Mouse (Mus musculus) forebrain, embryonic 14.5 days (tissue): Measurements from ENCODE around the gene Zmynd15. TPM values are rescaled to one million over a fixed set of nuclear protein-coding genes. Genes with fewer than 3 reads are reported as not detected.
"Not testable (repeated sequence)": the region's sequence is repeated elsewhere in the genome, so short reads cannot be mapped to it uniquely, and the experiment has no call there.

Experiments used
- ATAC-seq: fragments of 200-750 bp; cut with Nextera tagmentation; 2 replicates; pipeline ENCODE4 v1.8.0; 2017; ENCODE audit warnings: mild to moderate bottlenecking, moderate library complexity
- DNase-seq: peaks from one replicate; pipeline ENCODE4 v3.0.0-alpha.2; 2015; ENCODE audit warnings: low spot score
- H3K27ac ChIP-seq: fragments of 300-500 bp; sonication (generic); 2 replicates; pipeline ENCODE4 v1.5.1; 2014; ENCODE audit warnings: low read depth, mild to moderate bottlenecking, control low read depth, low read length, moderate library complexity
- H3K27me3 ChIP-seq: fragments of 300-500 bp; sonication (generic); replicated peaks from 2 replicates; pipeline ENCODE4 v1.6.1; 2014; ENCODE audit warnings: low read length, control low read depth, mixed read lengths; ENCODE audit not compliant: control insufficient read depth, insufficient read depth
- H3K36me3 ChIP-seq: fragments of 300-500 bp; sonication (generic); 2 replicates; pipeline ENCODE4 v1.6.1; 2014; ENCODE audit warnings: low read length, control low read depth; ENCODE audit not compliant: control insufficient read depth, insufficient read depth
- H3K4me1 ChIP-seq: fragments of 300-500 bp; sonication (generic); 2 replicates; pipeline ENCODE4 v1.6.1; 2014; ENCODE audit warnings: antibody characterized with exemption, low read length, control low read depth; ENCODE audit not compliant: control insufficient read depth, insufficient read depth
- H3K4me2 ChIP-seq: fragments of 300-500 bp; sonication (generic); 2 replicates; pipeline ENCODE4 v1.6.1; 2014; ENCODE audit warnings: mild to moderate bottlenecking, control low read depth, low read length
- H3K4me3 ChIP-seq: fragments of 300-500 bp; sonication (generic); 2 replicates; pipeline ENCODE4 v1.5.1; 2014; ENCODE audit warnings: low read depth, low read length, control low read depth
- H3K9ac ChIP-seq: fragments of 300-500 bp; sonication (generic); 2 replicates; pipeline ENCODE4 v1.6.1; 2014; ENCODE audit warnings: mild to moderate bottlenecking, low read length, control low read depth, moderate library complexity
- H3K9me3 ChIP-seq: fragments of 300-500 bp; sonication (generic); replicated peaks from 2 replicates; pipeline ENCODE4 v1.6.1; 2016; ENCODE audit warnings: low read length, control low read depth, mixed read lengths; ENCODE audit not compliant: control insufficient read depth
- WGBS: fragments of 180-500 bp; shearing (Covaris S2); extraction: QIAGEN DNeasy Blood & Tissue Kit; methylation state at CpG from one replicate; pipeline ENCODE4 v1.1.7; 2014; 5-methylcytosine and 5-hydroxymethylcytosine counted together
- polyA plus RNA-seq: library from polyadenylated mRNA; unstranded; fragments of >200 nt; fragmentation: Nextera tagmentation; extraction: Ambion mirVana; gene quantifications from 2 replicates; pipeline ENCODE4 v1.2.1, GENCODE M21; 2014

Gene Zmynd15
- polyA plus RNA-seq, 1 experiment from 2014 or later: 0.19 TPM

DNA sequence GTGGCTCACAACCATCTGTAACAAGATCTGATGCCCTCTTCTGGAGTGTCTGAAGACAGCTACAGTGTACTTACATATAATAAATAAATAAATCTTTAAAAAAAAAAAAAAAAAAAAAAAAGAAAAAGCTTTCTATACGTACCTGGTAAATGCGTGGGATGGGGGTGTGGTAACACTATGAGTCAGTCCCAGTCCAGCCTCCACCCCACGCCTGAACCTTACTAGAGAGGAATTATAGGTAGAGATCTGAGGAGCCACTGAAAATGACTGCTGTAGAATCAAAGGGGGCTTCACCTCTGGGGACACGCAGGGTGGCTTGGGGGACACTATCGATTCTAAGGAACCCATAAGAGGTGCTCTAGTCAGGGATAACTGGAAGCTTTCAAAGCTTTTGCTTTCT, 14.1 kb downstream of the Zmynd15 start:
- not testable (repeated sequence) for H3K4me1 ChIP-seq, H3K27ac ChIP-seq, ATAC-seq, H3K27me3 ChIP-seq, H3K4me2 ChIP-seq, H3K9ac ChIP-seq, H3K4me3 ChIP-seq, H3K36me3 ChIP-seq, DNase-seq, H3K9me3 ChIP-seq
- 87% methylated on average over 5 of the region's 5 CpGs for WGBS

DNA sequence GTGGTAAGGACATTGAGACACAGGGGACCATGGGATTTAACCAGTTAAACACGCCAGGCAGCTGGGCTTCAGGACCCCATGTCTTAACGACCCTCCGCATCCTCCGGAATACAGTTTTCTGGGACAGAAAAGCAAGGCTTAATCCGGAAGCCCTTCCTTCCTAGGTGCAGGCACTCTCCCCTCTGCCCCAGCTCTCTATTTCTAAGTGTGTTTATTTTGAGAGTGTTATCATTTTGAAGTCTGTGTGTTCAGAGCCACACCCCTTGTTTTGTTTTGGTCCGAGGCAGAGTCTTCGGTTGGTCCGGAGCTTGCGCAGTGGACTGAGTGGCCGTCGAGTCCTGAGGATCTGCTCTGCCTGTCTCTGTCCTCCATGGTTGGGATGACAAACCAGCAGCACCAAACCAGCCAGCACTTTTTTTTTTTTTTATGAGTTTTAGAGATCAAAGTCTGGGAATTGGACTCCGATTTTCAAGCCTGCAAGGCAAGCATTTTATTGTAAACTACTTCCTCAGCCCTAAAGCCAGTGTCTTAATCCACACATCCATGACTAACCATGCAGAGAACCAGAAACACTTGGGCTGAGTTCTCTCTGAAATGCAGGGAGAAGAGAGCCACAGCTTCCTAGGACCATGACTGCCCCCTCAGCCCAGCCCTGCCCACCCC, 15.8 kb downstream of the Zmynd15 start:
- DNase-seq: no peak
- no peak overlapping the region for H3K4me3 ChIP-seq
- WGBS: 81% methylated on average over 12 of the region's 12 CpGs
- no peak for ATAC-seq
- H3K27ac ChIP-seq: no peak overlapping the region
- no peak overlapping the region for H3K9ac ChIP-seq
- no peak overlapping the region for H3K4me2 ChIP-seq
- no peaks in the 10 kb centered on the region for H3K4me1 ChIP-seq
- H3K36me3 ChIP-seq: no peaks in the 10 kb centered on the region
- no peaks in the 10 kb centered on the region for H3K9me3 ChIP-seq
- H3K27me3 ChIP-seq: no peaks in the 10 kb centered on the region

DNA sequence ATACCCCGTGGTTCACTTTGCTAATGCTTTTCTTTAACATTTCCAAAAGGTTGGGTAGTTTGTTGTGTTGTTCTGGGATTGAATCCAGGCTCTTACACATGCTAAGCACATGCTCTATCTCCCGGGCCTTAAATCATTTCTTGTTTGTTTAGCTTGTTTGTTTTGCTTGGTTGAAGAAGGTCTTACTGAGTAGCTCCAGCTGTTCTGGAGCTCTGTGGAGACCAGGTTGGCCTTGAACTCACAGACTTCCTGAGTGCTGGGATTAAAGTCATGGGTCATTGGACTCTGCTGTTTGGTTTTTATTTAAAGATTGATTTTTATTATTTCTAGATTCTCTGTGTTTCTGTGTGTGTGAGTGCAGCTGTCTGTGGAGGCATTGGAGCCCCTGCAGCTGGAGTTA, 26.3 kb downstream of the Zmynd15 start:
- H3K4me2 ChIP-seq: no peak overlapping the region
- H3K9ac ChIP-seq: no peak overlapping the region
- DNase-seq: no peak
- no peak for ATAC-seq
- H3K27ac ChIP-seq: no peak overlapping the region
- H3K4me1 ChIP-seq: no peaks in the 10 kb centered on the region
- no peaks in the 10 kb centered on the region for H3K27me3 ChIP-seq
- no peaks in the 10 kb centered on the region for H3K36me3 ChIP-seq
- H3K4me3 ChIP-seq: no peak overlapping the region
- 53% methylated on average over 2 of the region's 2 CpGs for WGBS
- H3K9me3 ChIP-seq: no peaks in the 10 kb centered on the region

DNA sequence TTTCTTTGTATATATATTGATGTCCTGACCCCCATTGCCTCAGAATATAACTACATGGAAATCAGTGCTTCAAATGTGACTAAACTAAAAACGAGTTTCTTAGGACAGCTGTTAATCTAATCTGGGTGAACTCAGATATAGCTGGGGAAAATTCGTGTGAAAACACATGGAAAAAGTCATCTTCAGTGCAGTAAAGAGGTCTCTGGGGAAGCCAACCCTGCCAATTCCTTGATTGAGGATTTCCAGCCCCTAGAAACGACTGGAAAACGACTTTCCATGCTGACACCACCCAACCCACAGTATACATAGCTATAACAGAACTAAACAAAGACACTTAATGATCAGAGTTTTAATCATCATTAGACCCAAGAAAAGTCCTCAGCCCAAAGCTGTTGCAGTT, 28.6 kb downstream of the Zmynd15 start:
- no peak for ATAC-seq
- no peak for DNase-seq
- Histone ChIP-seq H3K9me3 (no peaks in the 10 kb centered on the region), H3K27ac (no peak overlapping the region), H3K9ac (no peak overlapping the region), H3K36me3 (no peaks in the 10 kb centered on the region), H3K4me2 (no peak overlapping the region), H3K27me3 (no peaks in the 10 kb centered on the region), H3K4me3 (no peak overlapping the region), H3K4me1 (no peaks in the 10 kb centered on the region)
- WGBS: 51% methylated on average over 4 of the region's 4 CpGs

DNA sequence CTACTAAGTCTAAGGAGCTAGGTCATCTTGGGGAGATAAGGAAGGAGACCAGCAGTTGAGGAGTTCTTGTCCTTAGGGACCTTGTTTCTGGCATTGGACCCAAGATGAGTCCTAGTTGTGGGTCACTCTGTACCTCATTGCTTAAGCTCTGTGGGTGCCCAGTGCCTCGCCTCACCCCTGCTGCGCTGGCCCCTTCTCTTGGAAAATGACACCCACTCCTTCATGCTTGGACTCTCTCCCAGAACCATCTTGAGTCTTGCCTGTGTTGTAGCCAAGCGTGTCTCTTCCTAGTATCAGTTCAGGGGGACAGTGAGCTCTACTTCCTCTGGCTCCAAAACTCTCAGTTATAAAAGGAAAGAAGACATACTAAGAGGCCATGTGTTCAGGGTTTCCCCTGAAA, 29.9 kb downstream of the Zmynd15 start:
- no peak overlapping the region for H3K27ac ChIP-seq
- no peak overlapping the region for H3K4me3 ChIP-seq
- H3K9me3 ChIP-seq: no peaks in the 10 kb centered on the region
- DNase-seq (no peak), ATAC-seq (no peak)
- H3K36me3 ChIP-seq: no peaks in the 10 kb centered on the region
- H3K27me3 ChIP-seq: no peaks in the 10 kb centered on the region
- no peak overlapping the region for H3K9ac ChIP-seq
- 84% methylated on average over 3 of the region's 3 CpGs for WGBS
- no peak overlapping the region for H3K4me2 ChIP-seq
- H3K4me1 ChIP-seq: no peaks in the 10 kb centered on the region

DNA sequence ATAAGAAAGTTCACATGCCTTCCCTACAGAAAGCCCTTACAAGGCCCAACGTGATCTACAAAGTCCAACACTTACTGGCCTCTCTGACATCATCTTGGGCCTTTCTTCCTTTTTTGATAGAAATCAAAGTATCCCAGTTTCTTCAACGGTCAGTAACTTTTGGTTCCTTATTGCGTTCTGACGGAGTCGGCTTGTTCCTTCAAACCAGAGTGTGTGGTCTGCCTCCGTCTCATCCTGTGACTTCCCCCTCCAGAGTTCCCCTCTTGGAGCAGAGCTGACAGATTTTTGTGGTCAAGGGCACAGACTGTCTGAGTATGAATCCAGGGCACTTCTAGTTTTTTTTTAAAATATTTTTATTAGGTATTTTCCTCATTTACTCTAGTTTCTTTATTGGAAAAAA, 30.5 kb downstream of the Zmynd15 start:
- ATAC-seq: no peak
- Histone ChIP-seq H3K4me1 (no peaks in the 10 kb centered on the region), H3K4me2 (no peak overlapping the region), H3K27ac (no peak overlapping the region), H3K27me3 (no peaks in the 10 kb centered on the region), H3K4me3 (no peak overlapping the region), H3K9ac (no peak overlapping the region), H3K9me3 (no peaks in the 10 kb centered on the region), H3K36me3 (no peaks in the 10 kb centered on the region)
- DNase-seq: no peak
- WGBS: 90% methylated on average over 6 of the region's 6 CpGs

DNA sequence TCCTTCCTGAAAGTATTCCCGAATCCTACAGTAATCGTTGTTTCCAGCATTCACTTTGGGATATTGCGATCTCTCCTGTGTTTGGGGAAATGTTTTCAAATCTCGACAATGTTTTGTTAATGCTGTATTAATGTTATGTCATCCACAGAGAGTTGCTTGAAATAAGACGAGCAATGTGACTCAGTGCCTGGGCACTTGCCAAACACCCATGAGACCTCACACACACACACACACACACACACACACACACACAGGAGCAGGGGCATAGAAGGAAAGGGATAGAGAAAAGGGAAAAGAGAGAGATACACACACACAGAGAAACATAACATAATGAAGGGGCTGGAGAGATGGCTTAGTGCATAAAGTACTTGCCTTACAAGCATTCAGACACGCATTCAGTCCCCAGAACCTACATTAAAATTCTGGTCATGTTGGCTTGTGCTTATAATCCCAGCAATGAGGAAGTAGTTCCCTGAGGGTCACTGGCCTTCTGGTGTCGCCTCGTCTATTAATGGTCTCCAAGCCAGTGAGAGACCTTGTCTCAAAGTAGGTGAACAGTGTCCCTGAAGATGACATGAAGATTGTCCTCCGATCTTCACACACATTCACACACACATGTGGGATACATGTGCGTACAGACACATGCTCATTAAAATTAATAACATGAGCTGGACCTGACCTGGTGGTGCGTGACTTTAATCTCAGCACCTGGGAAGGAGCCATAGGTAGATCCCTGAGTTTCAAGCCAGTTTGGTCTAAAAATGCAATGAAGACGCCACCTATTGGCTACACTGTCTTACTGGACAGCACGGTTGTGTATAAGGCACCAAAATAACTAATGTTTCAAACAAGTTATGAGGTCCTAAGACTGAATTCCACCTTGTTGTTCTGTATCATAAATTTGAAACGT, 40.6 kb downstream of the Zmynd15 start:
- no peaks in the 10 kb centered on the region for H3K36me3 ChIP-seq
- no peak for DNase-seq
- H3K4me3 ChIP-seq: no peak overlapping the region
- H3K9ac ChIP-seq: no peak overlapping the region
- no peak overlapping the region for H3K27ac ChIP-seq
- no peak overlapping the region for H3K4me2 ChIP-seq
- 67% methylated on average over 14 of the region's 14 CpGs for WGBS
- no peak for ATAC-seq
- H3K4me1 ChIP-seq: no peaks in the 10 kb centered on the region
- no peaks in the 10 kb centered on the region for H3K27me3 ChIP-seq
- no peaks in the 10 kb centered on the region for H3K9me3 ChIP-seq

DNA sequence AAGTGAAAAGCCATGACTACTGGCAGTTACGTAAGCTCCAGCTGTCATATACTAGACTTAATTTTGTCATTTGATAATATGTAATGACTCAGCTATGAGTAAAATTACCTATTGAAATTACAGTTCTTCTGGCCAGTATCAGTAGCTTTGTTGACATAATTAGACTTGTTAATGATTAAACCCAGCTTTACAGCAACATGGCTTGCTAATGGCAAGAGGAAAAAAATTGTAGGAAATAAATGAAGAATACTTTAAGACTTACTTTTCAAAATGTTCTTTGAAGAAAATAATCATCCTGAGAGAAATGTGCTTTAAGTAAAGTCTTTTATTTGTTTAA, 41.2 kb downstream of the Zmynd15 start:
- ATAC-seq: no peak
- 98% methylated on average over 1 of the region's 1 CpGs for WGBS

DNA sequence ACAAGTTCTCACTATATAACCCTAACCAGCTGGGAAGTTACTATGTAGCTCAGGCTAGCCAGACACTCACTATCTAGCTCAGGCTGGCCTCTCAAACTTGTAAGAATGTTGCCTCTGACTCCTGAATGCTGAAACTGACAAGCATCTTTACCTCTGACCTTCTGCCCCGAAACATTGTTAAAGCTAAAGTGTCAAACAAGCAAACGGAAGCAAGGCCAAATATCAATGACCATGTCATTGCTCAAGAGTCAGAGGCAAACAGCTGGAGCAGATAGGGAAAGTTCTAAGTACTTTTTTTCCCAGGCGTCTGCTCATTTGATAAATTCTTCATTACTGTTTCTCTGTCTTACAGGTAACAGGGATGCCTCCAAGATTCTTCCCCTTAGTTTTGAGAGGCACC, 42.8 kb downstream of the Zmynd15 start:
- Histone ChIP-seq H3K36me3 (no peaks in the 10 kb centered on the region), H3K27ac (no peak overlapping the region), H3K4me1 (no peaks in the 10 kb centered on the region), H3K4me2 (no peak overlapping the region), H3K27me3 (no peaks in the 10 kb centered on the region), H3K9me3 (no peaks in the 10 kb centered on the region), H3K4me3 (no peak overlapping the region), H3K9ac (no peak overlapping the region)
- no peak for DNase-seq
- WGBS: 73% methylated on average over 3 of the region's 3 CpGs
- no peak for ATAC-seq

More for the DNA sequence above, 41.2 kb downstream of the Zmynd15 start:
- H3K4me1 ChIP-seq: no peaks in the 10 kb centered on the region
- no peak for DNase-seq
- no peaks in the 10 kb centered on the region for H3K36me3 ChIP-seq
- no peaks in the 10 kb centered on the region for H3K27me3 ChIP-seq
- no peak overlapping the region for H3K4me2 ChIP-seq
- H3K9me3 ChIP-seq: no peaks in the 10 kb centered on the region
- H3K27ac ChIP-seq: no peak overlapping the region
- H3K4me3 ChIP-seq: no peak overlapping the region
- H3K9ac ChIP-seq: no peak overlapping the region
